Mouse (Mus musculus) intestine, embryonic 14.5 days (tissue): ENCODE results near the gene Nek6. TPM values are rescaled to one million over a fixed set of nuclear protein-coding genes. Genes with fewer than 3 reads are reported as not detected.
A peak's percentile ranks its signal among the peaks of the same experiment; 100 is the strongest.

Experiments used
- ATAC-seq: fragments of 200-750 bp; cut with Nextera tagmentation; replicated peaks from 2 replicates; pipeline ENCODE4 v1.8.0; 2017; ENCODE audit warnings: low read depth, moderate number of reproducible peaks, moderate TSS enrichment, moderate library complexity; ENCODE audit not compliant: low FRiP score, low TSS enrichment
- DNase-seq: peaks from one replicate; pipeline ENCODE4 v3.0.0-alpha.2; 2018; ENCODE audit warnings: low spot score
- H3K27ac ChIP-seq: fragments of 300-500 bp; sonication (generic); 2 replicates; pipeline ENCODE4 v1.5.1; 2014; ENCODE audit warnings: low read depth, mild to moderate bottlenecking, control low read depth
- H3K27me3 ChIP-seq: fragments of 300-500 bp; sonication (generic); replicated peaks from 2 replicates; pipeline ENCODE4 v1.6.1; 2014; ENCODE audit warnings: low read length, control low read depth; ENCODE audit not compliant: control insufficient read depth, insufficient read depth
- H3K36me3 ChIP-seq: fragments of 300-500 bp; sonication (generic); 2 replicates; pipeline ENCODE4 v1.6.1; 2014; ENCODE audit warnings: low read length, control low read depth; ENCODE audit not compliant: control insufficient read depth, insufficient read depth
- H3K4me1 ChIP-seq: fragments of 300-500 bp; sonication (generic); replicated peaks from 2 replicates; pipeline ENCODE4 v1.6.1; 2014; ENCODE audit warnings: low read length, control low read depth, mixed read lengths; ENCODE audit not compliant: control insufficient read depth, insufficient read depth
- H3K4me2 ChIP-seq: fragments of 300-500 bp; sonication (generic); 2 replicates; pipeline ENCODE4 v1.6.1; 2014; ENCODE audit warnings: low read length
- H3K4me3 ChIP-seq: fragments of 300-500 bp; sonication (generic); 2 replicates; pipeline ENCODE4 v1.5.1; 2014; ENCODE audit warnings: low read depth, low read length, control low read depth, mixed read lengths
- H3K9ac ChIP-seq: fragments of 300-500 bp; sonication (generic); 2 replicates; pipeline ENCODE4 v1.6.1; 2014; ENCODE audit warnings: mild to moderate bottlenecking, low read length
- H3K9me3 ChIP-seq: fragments of 300-500 bp; sonication (generic); 2 replicates; pipeline ENCODE4 v1.6.1; 2016; ENCODE audit warnings: low read length, control low read depth; ENCODE audit not compliant: control insufficient read depth
- WGBS: fragments of 180-500 bp; shearing (Covaris S2); extraction: QIAGEN DNeasy Blood & Tissue Kit; methylation state at CpG from one replicate; pipeline ENCODE4 v1.1.7; 2014; 5-methylcytosine and 5-hydroxymethylcytosine counted together
- polyA plus RNA-seq: library from polyadenylated mRNA; unstranded; fragments of >200 nt; fragmentation: Nextera tagmentation; extraction: Ambion mirVana; gene quantifications from 2 replicates; pipeline ENCODE4 v1.2.1, GENCODE M21; 2014

The Nek6 gene
- polyA plus RNA-seq, result 111 and 115 TPM in 2 replicates

DNA sequence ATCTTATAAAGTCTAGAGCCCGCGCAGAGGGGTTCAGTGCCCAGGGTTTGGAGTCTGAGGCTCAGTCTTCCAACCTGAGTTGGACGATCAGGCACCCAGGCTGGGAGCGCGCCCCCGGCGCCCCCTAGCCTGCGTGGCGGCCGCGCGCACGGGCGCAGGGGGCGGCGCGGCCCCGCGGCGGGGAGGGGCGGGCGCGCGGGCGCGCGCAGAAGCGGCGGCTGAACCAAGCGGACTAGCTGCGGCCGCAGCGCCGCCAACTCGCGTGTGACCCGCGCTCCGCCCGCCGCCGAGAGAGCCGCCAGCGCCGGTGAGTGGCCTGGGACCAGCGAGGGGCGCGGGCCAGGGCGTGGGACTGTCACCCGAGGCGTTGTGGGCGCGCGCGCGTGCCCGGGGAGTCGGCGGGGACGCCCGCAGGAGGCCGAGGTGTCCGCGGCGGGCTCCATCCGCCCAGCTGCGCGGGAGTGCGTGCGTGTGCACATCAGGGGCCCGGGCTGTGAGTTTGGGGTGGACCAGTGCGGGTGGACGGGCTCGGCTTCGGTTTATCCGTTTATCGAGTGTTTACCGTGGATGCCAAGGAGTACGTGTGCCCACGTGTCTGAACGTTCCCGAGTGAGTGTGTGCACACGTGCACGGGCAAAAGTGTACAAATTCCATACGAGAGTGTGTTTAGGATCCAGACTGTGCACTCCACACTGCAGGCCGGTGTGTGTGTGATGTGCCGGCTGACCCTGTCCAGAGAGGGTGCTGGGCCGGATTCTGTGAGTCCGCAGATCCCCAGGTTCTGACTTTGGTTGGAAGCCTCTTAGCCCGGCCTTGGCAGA, at the start of gene Nek6:
TSS of gene Nek6 (plus strand) at position 157 of the 821 bp plus-strand sequence.
- Histone ChIP-seq H3K9me3 (no peaks in the 10 kb centered on the region), H3K4me2 (peak within 1 kb of the TSS; percentile 78), H3K4me1 (peaks cover 32% of the 10 kb centered on the region), H3K4me3 (peak within 1 kb of the TSS; percentile 83), H3K27me3 (no peaks in the 10 kb centered on the region), H3K36me3 (no peaks in the 10 kb centered on the region), H3K27ac (peak within 1 kb of the TSS; percentile 87), H3K9ac (peak within 1 kb of the TSS; percentile 93)
- DNase-seq (peak; percentile 87), ATAC-seq (peak; percentile 76)
- WGBS, result under 1% methylated on average over 84 of the region's 90 CpGs

DNA sequence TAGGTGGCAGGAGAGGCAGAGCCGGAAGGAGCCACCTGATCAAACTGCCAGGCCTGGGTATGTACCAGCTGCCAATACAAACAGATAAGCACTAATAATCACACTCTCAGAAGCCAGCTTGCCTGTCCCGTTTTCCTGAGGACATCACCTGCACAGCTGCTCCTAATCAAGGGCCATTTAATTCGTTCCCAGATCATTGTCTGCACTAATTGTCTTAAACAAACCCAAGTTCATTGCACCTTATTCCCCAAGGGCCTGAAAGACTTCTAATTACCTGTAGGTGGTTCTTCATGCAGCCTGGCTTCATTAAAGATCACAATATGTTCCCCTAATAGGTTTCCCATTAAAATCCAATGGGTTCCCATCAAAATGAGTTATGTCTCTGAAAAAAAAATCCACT, 49.1 kb upstream of the Nek6 start:
- no peaks in the 10 kb centered on the region for H3K27me3 ChIP-seq
- H3K4me1 ChIP-seq, result 0 out of 2 replicates have a peak, but pooled peaks cover 5% of the 10 kb centered on the region
- DNase-seq (no peak), ATAC-seq (no peak)
- H3K36me3 ChIP-seq, result no peaks in the 10 kb centered on the region
- no peaks in the 10 kb centered on the region for H3K9me3 ChIP-seq
- H3K27ac ChIP-seq, result no peak overlapping the region
- H3K4me3 ChIP-seq, result no peak overlapping the region
- no peak overlapping the region for H3K4me2 ChIP-seq
- no peak overlapping the region for H3K9ac ChIP-seq
- WGBS, result 75% methylated on average over 3 of the region's 3 CpGs

GRCm38 (mm10) chr2:38468845-38469244, 42.6 kb upstream of the Nek6 start:
- Histone ChIP-seq H3K36me3 (no peaks in the 10 kb centered on the region), H3K9ac (no peak overlapping the region), H3K4me3 (no peak overlapping the region), H3K27ac (no peak overlapping the region), H3K4me2 (no peak overlapping the region), H3K4me1 (no peaks in the 10 kb centered on the region), H3K27me3 (no peaks in the 10 kb centered on the region), H3K9me3 (no peaks in the 10 kb centered on the region)
- ATAC-seq (0 out of 2 replicates have a peak, but pooled peaks have one; percentile 30), DNase-seq (no peak)
- whole genome bisulfite sequencing, result 76% methylated on average over 4 of the region's 4 CpGs

- ATAC-seq (no peak), DNase-seq (no peak)
- no peak overlapping the region for H3K4me3 ChIP-seq
- 71% methylated on average over 5 of the region's 5 CpGs for WGBS
- no peaks in the 10 kb centered on the region for H3K9me3 ChIP-seq
- H3K36me3 ChIP-seq, result no peaks in the 10 kb centered on the region
- no peaks in the 10 kb centered on the region for H3K27me3 ChIP-seq
- no peaks in the 10 kb centered on the region for H3K4me1 ChIP-seq
- no peak overlapping the region for H3K9ac ChIP-seq
- H3K27ac ChIP-seq, result no peak overlapping the region
- no peak overlapping the region for H3K4me2 ChIP-seq
Observed at GRCm38 (mm10) chr2:38471745-38472144, 39.7 kb upstream of the Nek6 start.

- Histone ChIP-seq H3K4me1 (no peaks in the 10 kb centered on the region), H3K4me2 (no peak overlapping the region), H3K9ac (no peak overlapping the region), H3K27me3 (no peaks in the 10 kb centered on the region), H3K9me3 (no peaks in the 10 kb centered on the region), H3K27ac (no peak overlapping the region), H3K36me3 (no peaks in the 10 kb centered on the region), H3K4me3 (no peak overlapping the region)
- no peak for ATAC-seq
- DNase-seq, result no peak
Observed at GRCm38 (mm10) chr2:38472829-38473228, 38.6 kb upstream of the Nek6 start.

DNA sequence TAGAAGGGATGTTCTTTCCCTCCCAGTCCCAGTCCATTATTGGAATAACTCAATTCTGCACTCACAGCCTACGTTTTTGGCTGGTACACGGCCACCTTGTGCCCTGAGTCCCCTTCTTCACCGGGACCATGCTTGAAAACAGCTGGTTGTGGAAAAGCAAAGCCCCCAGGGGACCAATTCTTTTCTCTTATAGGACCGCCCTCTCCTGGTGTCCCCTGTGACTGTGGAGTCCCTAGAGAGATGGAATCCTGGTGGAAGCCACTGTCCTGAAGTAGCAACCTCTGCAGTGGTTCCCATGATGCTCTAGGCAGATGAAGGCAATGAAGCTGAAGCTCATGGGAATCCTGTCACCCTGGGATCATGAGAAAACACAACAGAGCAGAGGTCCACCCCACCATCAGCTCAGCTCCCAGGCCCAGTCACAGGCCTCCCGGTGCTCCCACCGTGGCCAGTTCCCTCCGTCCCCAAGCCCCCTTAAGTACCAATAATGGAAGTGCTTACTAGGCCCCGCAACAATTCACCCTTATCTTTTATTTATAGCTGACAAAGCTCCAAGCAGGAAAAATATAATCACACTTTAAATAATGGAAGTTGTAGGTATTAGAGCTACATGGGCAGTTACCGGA, 34.5 kb upstream of the Nek6 start:
- Histone ChIP-seq H3K4me1 (no peaks in the 10 kb centered on the region), H3K4me2 (no peak overlapping the region), H3K4me3 (no peak overlapping the region), H3K36me3 (no peaks in the 10 kb centered on the region), H3K27me3 (no peaks in the 10 kb centered on the region), H3K27ac (no peak overlapping the region), H3K9ac (no peak overlapping the region), H3K9me3 (no peaks in the 10 kb centered on the region)
- DNase-seq (no peak), ATAC-seq (no peak)
- 77% methylated on average over 9 of the region's 9 CpGs for WGBS

DNA sequence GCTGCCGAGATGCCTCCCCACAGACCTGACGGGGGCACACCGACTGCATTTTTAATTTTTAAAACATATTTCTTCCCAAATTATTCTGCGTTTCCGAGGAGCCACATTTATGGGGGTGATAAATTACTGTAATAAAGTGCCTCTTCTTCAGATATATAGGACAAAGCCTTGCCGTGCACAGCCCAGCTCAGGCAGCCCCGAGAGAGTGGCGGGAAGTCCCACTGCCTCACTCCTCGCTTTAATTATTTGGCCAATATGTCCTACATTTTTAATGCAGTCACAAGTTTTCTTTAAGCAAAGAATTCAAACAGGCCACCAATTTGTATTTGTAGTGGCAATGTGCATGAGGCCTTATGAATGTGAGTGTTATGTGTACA, 34.0 kb upstream of the Nek6 start:
- no peak for DNase-seq
- H3K27ac ChIP-seq, result no peak overlapping the region
- no peak overlapping the region for H3K9ac ChIP-seq
- ATAC-seq, result no peak
- H3K4me3 ChIP-seq, result no peak overlapping the region
- H3K27me3 ChIP-seq, result no peaks in the 10 kb centered on the region
- WGBS, result 78% methylated on average over 9 of the region's 9 CpGs
- no peaks in the 10 kb centered on the region for H3K36me3 ChIP-seq
- no peaks in the 10 kb centered on the region for H3K4me1 ChIP-seq
- no peaks in the 10 kb centered on the region for H3K9me3 ChIP-seq
- no peak overlapping the region for H3K4me2 ChIP-seq

DNA sequence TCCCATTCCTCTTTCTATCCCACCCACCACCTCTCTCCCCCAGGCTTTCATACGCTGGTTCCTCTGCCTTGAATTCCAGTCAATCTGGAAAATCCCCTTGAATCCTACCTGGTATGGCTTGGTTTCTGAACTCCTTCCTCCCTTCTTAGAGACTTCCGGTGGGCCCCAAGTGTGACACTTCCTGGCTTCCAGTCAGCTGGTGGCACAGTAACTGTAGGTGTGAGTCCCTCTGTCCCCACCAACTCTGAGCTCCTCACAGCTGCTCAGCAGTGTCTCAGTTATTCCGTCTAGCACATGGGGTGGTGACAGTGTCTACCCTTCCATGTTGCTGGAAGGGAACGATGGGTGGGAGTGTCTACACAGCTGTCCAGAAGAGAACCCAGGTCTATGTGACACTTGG, 32.8 kb upstream of the Nek6 start:
- Histone ChIP-seq H3K9ac (no peak overlapping the region), H3K4me3 (no peak overlapping the region), H3K27ac (no peak overlapping the region), H3K27me3 (no peaks in the 10 kb centered on the region), H3K36me3 (no peaks in the 10 kb centered on the region), H3K4me1 (no peaks in the 10 kb centered on the region), H3K4me2 (no peak overlapping the region), H3K9me3 (no peaks in the 10 kb centered on the region)
- DNase-seq (no peak), ATAC-seq (no peak)
- WGBS, result 93% methylated on average over 4 of the region's 4 CpGs

- WGBS, result 78% methylated on average over 3 of the region's 3 CpGs
- H3K27ac ChIP-seq, result no peak overlapping the region
- H3K27me3 ChIP-seq, result no peaks in the 10 kb centered on the region
- no peaks in the 10 kb centered on the region for H3K9me3 ChIP-seq
- H3K36me3 ChIP-seq, result no peaks in the 10 kb centered on the region
- H3K9ac ChIP-seq, result no peak overlapping the region
- ATAC-seq, result no peak
- H3K4me1 ChIP-seq, result no peaks in the 10 kb centered on the region
- no peak overlapping the region for H3K4me2 ChIP-seq
- DNase-seq, result no peak
- H3K4me3 ChIP-seq, result no peak overlapping the region
Observed at GRCm38 (mm10) chr2:38479541-38479940, 31.9 kb upstream of the Nek6 start.
